Mouse (Mus musculus) olfactory bulb, adult 2 months (tissue): ENCODE results near the gene H2al1b.
"Not testable (repeated sequence)": the region's sequence is repeated elsewhere in the genome, so short reads cannot be mapped to it uniquely, and the experiment has no call there.

Experiments used
- CTCF ChIP-seq: fragments of 200-500 bp; IDR thresholded peaks from 2 replicates; pipeline ENCODE4 v1.5.1; 2012; ENCODE audit warnings: low read depth, mild to moderate bottlenecking, low read length, moderate library complexity; ENCODE audit not compliant: insufficient read depth
- POLR2A ChIP-seq: fragments of 200-500 bp; IDR thresholded peaks from 2 replicates; pipeline ENCODE4 v1.6.1; 2012; ENCODE audit warnings: mild to moderate bottlenecking, low read depth, low read length, moderate library complexity; ENCODE audit not compliant: insufficient read depth

DNA sequence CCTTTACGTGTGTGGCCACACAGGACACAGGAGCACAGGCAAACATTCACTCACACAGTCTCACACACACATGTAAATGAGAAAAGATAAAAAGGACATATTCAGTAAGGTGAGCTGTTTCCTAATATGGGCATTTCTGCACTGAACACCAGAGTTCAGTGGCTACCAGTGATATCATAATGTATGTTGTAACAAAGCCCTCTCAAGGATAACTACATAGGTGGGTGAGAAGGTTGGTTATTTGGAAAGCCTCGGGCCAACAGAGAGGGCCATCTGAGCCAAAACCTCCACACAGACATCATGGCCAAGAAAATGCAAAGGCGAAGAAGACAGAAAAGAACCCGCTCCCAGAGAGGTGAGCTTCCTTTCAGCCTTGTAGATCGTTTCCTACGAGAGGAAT, 3.1 kb downstream of the H2al1b start, which contains the start of gene H2al1c:
- not testable (repeated sequence) for TF ChIP-seq CTCF, POLR2A
